Mouse (Mus musculus): Measurements from ENCODE around the gene Tmem86b.

GRCm38 (mm10) chr7:4658912-4659551 is 27.8 kb upstream of the Tmem86b start, which contains the start of gene Ppp6r1:
- TF ChIP-seq CTCF (IDR thresholded peaks at IDR 0.05): peak; percentile 70
- no peak for TF ChIP-seq EP300 (IDR thresholded peaks at IDR 0.05)

Measured in lung, postnatal 0 days (tissue).